Mouse (Mus musculus) layer of hippocampus, adult 11-12 months (tissue): ENCODE measurements around the gene Twsg1.
"Not testable (repeated sequence)": the region's sequence is repeated elsewhere in the genome, so short reads cannot be mapped to it uniquely, and the experiment has no call there.

ENCODE experiments used
- DNase-seq: peaks from one replicate; pipeline ENCODE4 v3.0.0; 2022; ENCODE audit warnings: low spot score

Gene Twsg1

GRCm38 (mm10) chr17:65950622-65951404 is at the start of gene Twsg1:
Gene Twsg1, minus strand, starts transcription at chr17:65951226.
- DNase-seq = peak; percentile 90

GRCm38 (mm10) chr17:65988151-65988820 is 37.3 kb upstream of the Twsg1 start:
- no peak for DNase-seq

DNA sequence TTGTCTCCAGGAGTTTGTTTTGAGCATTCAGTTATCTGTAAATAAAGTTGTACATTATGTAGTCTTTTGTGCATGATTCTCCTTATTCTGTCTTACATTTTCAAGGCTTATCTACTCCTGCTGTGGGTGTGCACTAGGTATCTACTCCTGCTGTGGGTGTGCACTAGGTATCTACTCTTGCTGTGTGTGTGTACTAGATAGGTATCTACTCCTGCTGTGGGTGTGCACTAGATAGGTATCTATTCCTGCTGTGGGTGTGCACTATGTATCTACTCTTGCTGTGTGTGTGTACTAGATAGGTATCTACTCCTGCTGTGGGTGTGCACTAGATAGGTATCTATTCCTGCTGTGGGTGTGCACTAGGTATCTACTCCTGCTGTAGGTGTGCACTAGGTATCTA is 25.7 kb upstream of the Twsg1 start:
- DNase-seq = not testable (repeated sequence)

- no peak for DNase-seq
Measured at GRCm38 (mm10) chr17:65967751-65968150, 16.7 kb upstream of the Twsg1 start.

GRCm38 (mm10) chr17:65962263-65962662 is 11.2 kb upstream of the Twsg1 start:
- no peak for DNase-seq

GRCm38 (mm10) chr17:65961606-65962136 is 10.6 kb upstream of the Twsg1 start:
- no peak for DNase-seq

- DNase-seq = no peak
Measured at GRCm38 (mm10) chr17:65959011-65959410, 8.0 kb upstream of the Twsg1 start.

DNA sequence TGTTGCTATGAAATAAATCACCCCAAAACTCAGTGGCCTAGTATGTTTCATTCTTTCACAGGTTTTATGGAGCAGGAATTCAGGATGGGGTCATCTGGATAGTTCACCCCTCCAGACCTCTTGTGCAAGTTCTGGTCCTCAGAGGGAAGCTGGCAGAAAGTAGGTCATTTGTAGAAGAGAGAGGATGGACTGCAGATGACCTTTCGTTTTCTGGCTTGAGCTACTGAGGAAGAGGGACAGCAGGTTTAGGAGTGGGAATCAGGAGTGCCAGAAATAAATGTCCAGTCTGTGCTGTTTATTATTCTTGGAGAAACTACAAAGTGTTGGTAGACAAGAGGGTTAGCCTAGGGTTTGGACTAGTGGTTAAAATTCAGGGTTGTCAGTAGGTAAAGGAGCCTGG is 7.3 kb upstream of the Twsg1 start:
- DNase-seq = no peak

DNA sequence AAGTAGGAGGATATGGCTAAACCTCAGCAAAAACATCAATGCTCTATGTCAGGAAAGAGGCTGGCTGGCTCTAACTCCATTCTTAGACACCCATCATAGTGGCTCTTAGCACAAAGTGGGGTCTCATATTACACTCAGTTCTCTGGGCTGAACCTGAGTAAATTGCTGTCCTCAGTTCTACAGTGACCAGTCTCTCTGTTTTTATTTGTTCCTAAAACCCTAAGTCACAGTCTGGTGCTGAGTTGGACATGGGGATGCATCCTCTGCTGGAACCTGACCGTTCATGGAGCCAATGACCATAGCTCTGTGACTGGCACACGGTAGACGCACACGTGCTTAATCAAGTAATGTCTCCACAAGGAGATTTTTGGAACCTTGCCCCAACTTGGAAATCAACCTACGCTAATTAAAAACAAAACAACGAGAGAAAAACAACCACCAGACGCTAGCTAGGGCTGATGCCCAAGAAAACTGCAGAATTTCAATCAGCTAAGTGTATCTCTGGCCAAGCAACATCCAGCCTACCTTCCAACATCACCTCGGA is 6.8 kb upstream of the Twsg1 start:
- no peak for DNase-seq

GRCm38 (mm10) chr17:65956993-65957781 is 6.2 kb upstream of the Twsg1 start:
- DNase-seq = no peak

- no peak for DNase-seq
Measured at GRCm38 (mm10) chr17:65956140-65956539, 5.1 kb upstream of the Twsg1 start.

GRCm38 (mm10) chr17:65953959-65954358 is 2.9 kb upstream of the Twsg1 start:
- DNase-seq = no peak

DNA sequence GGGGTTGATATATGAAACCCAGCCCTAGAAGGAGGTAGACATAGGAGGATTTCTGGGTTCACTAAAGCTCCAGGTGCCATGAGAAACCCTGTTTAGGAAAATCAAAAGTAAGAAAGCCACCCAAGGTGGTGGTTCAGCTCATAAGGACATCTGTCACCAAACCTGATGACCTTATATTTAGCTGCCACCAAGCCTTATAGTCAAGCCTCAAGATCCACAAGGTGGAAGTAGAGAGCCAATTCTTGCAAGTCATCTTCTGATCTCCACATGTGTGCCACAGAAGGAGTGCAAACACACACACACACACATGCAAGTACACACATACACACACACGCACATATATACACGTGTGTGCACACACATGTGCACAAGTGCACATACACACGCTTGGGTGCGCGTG is 1.1 kb upstream of the Twsg1 start:
- DNase-seq = no peak

DNA sequence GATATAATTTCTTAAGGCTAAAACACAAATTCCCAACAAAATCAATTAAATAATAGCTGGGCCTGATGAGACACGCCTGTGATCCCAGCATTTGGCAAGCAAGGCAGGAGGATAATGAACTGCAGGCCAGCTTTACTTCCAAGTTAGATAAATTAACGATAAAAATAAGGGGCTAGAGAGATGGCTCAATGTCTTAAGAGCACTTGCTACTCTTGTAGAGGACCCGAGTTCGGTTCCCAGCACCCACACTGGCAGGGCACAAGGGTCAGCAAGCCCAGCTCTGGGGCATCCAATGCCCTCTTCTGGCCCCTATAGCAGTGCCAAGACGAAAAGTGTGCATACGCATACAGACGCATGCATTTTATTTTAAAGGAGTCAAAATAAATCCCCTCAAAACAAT is 843 bp downstream of the Twsg1 start:
- DNase-seq = no peak

GRCm38 (mm10) chr17:65947307-65947706 is 3.7 kb downstream of the Twsg1 start:
- DNase-seq = no peak

GRCm38 (mm10) chr17:65945420-65945819 is 5.6 kb downstream of the Twsg1 start:
- DNase-seq = no peak

GRCm38 (mm10) chr17:65942394-65942793 is 8.6 kb downstream of the Twsg1 start:
- no peak for DNase-seq

GRCm38 (mm10) chr17:65941275-65941674 is 9.8 kb downstream of the Twsg1 start:
- no peak for DNase-seq

DNA sequence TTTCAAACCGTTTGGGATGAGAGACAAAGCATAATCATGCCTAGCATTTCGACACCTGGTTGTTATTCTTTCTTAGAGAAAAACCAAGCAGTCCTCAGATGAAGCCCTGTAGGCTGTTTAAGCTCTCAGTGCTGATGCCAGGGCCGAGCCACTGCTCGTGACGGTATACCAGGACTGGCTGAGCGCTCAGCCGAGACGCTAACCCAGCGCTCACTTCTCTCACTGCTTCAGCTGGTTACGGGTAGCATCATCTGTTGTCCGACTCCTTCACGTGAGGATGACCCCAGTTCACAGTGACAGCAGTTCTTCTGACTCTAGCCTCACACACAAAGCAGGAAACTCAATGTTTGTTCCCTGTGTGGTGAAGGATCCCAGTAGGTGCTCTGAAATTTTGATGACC is 10.8 kb downstream of the Twsg1 start:
- no peak for DNase-seq

- no peak for DNase-seq
Measured at GRCm38 (mm10) chr17:65939461-65940192, 11.4 kb downstream of the Twsg1 start.

GRCm38 (mm10) chr17:65937671-65938070 is 13.4 kb downstream of the Twsg1 start:
- no peak for DNase-seq

DNA sequence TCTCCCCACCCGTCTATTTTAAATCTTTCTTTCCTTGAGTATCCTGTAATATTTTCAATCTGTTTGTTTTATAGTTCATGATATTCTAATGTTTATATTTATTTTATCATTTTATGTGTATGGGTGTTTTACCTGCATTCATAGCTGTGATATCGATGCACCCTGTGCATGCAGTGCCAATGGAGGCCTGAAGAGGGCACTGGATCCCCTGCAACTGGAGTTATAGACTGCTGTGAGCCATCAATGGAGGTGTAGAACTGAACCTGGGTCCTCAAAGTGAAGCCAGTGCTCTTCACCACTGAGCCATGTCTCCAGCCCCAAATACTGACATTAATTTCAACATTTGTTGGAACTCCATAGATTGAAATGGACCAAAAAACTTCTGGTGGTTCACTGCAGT is 17.3 kb downstream of the Twsg1 start:
- no peak for DNase-seq
